Mouse (Mus musculus): ENCODE results near the gene Tssk2. TPM values are rescaled to one million over a fixed set of nuclear protein-coding genes. Genes with fewer than 3 reads are reported as not detected.

Tssk2 gene
- total RNA-seq, 2 experiments from 2014 or later, result not detected

DNA sequence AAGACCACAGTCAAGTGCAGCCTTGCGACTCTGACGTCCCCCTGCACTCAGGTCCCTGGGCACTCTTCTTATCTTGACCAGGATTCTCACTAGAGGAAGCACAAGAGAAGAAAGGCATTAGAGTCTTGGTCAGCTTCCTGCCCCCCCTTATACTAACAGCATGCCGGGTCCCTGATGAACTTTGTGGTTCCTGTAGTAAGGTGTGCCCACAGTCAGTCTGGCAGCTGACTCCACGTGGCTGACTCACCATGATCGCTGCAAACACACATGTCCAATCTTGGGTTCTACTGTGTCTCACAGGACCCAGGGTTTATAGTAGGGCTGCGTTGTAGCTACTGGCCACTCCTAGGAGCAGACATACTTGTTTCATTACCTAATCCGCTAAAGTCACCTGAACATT is 39.8 kb downstream of the Tssk2 start:
- no peak for DNase-seq (ENCODE audit: low spot score in 2 of 2)
- H3K27ac ChIP-seq, result no peak overlapping the region
- no peak for TF ChIP-seq CTCF (conservative IDR thresholded peaks at IDR 0.05)
- H3K4me3 ChIP-seq, result no peak overlapping the region

DNA sequence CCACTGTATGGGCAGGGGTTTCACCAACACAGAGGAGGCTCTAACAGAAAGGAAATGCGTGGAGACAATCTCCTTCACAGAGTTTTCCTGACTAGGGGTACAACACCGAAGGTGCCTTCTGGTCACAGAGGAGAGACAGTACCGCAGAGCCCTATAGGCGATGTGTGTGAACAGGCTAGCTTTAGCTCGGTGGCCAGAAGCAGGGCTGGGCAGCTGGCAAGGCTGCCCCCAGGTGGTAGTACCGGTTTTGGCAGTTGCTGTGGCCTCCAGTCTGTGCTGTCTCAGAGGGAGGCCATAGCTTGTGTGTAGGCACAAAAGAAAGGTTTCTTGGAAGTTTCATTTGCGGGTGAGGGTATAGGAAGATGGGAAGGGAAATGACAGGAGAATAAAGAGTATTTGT is 40.4 kb downstream of the Tssk2 start:
- peak; percentile 86 for TF ChIP-seq CTCF (conservative IDR thresholded peaks at IDR 0.05)
- no peak overlapping the region for H3K27ac ChIP-seq
- DNase-seq (ENCODE audit: low spot score in 2 of 2), result peak in 1 of 2 experiments; percentile 52
- H3K4me3 ChIP-seq, result no peak overlapping the region

DNA sequence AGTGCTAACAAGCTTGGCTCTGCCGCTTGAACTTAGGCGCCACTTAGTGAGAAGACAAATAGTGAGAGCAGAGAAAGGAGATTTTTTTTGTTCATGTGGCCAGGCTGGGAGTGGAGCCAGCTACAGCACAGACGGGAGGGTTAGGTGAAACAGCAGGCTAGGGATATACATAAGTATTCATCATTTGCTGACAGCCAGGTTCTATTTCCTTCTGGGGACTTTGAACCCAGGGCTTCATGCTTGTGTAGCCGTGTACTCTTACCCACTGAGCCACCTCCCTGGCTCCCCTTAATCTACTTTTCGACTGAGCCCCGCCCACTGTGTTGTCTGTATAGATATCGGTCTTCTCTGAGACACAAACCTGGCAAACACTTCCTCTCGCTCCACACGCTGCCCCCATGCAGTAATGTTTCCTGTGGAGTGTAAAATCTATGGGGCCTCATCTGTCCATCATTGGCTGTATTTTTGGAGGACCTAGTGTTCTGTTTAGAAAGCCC is 40.9 kb downstream of the Tssk2 start:
- no peak for TF ChIP-seq CTCF (conservative IDR thresholded peaks at IDR 0.05)
- no peak for DNase-seq (ENCODE audit: low spot score in 2 of 2)
- Histone ChIP-seq H3K4me3 (no peak overlapping the region), H3K27ac (no peak overlapping the region)

DNA sequence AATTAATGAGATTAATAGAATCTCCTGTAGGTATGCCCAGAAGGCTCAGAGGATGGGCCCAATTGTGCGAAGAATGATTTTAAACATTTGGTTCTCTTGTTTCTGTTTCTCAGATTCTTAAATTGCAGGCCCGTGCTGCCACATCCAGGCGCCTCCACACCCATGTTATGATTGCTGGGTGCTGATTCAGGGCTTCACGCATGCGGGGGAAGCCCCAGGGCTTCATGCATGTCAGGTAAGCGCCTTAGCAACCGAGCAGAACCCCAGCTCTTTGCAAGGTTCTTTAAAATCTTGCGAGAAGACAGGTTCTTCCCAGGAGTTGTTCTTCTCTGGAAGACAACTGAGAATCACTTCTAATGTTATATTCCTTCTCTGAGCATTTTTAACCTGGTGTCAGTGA is 45.0 kb downstream of the Tssk2 start:
- Histone ChIP-seq H3K27ac (no peak overlapping the region), H3K4me3 (no peak overlapping the region)
- no peak for DNase-seq (ENCODE audit: low spot score in 2 of 2)
- no peak for TF ChIP-seq CTCF (conservative IDR thresholded peaks at IDR 0.05)

DNA sequence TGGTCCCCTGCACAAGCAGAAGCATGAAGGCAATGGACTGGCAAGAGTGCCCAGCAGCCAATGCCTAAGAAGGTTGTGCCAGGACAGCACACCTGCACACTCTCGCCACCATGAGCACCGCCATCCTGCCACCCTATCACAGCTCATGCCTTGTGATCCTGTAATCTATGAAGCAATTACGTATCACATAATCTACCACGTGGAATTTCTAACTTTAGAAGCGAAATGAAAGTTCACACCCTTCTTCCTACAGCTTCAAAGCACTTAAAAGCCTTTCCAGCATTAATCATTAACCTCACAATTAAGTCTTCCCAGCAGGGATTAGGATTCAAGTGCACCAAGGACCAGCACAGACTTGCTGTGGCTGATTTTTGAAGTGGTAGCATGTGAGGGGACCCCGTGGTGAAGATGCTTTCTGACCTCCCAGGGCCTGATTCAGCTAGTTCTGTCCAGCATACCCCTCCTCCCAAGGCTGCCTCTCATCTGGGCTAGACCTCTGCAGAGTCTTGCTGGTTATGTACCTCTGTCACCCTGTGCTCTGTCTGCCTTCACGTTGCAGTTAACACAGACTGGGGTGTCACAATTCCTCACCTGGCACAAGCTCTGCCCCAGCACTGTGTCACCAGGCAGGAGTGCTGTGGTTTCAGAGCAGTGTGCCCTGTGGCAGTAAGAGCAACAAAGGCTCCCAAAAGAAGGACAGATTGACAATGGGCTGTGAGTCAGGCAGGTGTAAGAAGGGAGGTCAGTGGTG is 46.8 kb downstream of the Tssk2 start:
- Histone ChIP-seq H3K27ac (no peak overlapping the region), H3K4me3 (no peak overlapping the region)
- TF ChIP-seq CTCF (conservative IDR thresholded peaks at IDR 0.05), result no peak
- no peak for DNase-seq (ENCODE audit: low spot score in 2 of 2)

DNA sequence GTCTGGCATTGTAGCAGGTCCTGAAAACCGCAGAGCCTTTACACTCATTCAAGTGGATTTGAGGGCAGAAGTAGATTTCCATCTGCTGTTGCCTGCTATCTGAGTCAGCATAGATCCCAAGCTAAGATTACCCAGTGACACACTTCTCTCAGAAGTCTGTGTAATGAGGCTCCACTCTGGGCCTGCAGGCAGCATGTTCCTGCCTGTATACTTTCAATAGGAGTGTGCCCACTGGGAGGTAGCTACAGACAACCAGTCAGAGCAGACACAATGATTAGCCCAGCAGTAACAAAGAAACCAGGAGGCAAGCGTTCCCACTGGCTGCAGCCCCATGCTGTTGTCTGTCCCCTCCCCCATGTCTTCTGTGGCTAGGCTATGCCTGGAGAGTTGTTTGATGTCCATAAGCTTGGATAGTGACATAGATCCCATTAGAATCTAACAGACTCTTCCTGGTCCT is 51.0 kb downstream of the Tssk2 start:
- no peak overlapping the region for H3K27ac ChIP-seq
- no peak for DNase-seq (ENCODE audit: low spot score in 2 of 2)
- no peak overlapping the region for H3K4me3 ChIP-seq
- no peak for TF ChIP-seq CTCF (conservative IDR thresholded peaks at IDR 0.05)

Other genes with a start within 250 kb of the Tssk2 start
- 10 to 100 TPM; 76.7 to 81.8 TPM for gene Med15, start 165.7 kb upstream of the Tssk2 start, total RNA-seq (2021)
- 100 to 1,000 TPM; 101 TPM for gene Klhl22, start 139.0 kb upstream of the Tssk2 start, total RNA-seq (2021)
- 1 to 10 TPM; 2.5 to 2.7 TPM for gene Scarf2, start 101.4 kb upstream of the Tssk2 start, total RNA-seq (2021)
- gene B830017H08Rik, start 65.5 kb upstream of the Tssk2 start, total RNA-seq (2021), result 1 to 10 TPM; 3.2 to 4.5 TPM
- gene Car15, start 60.3 kb upstream of the Tssk2 start, total RNA-seq (2021), result 10 to 100 TPM; 13.1 to 16.8 TPM
- 1 to 10 TPM; 2.2 to 2.6 TPM for gene Gm20518, start 7.0 kb upstream of the Tssk2 start, total RNA-seq (2021)
- not detected for gene Tssk1, start 4.4 kb upstream of the Tssk2 start, total RNA-seq (2021)
- 100 to 1,000 TPM; 104 to 112 TPM for gene Dgcr2, start 75 bp upstream of the Tssk2 start, total RNA-seq (2021)
- 10 to 100 TPM; 33.1 to 33.3 TPM for gene Ess2, start 12.7 kb downstream of the Tssk2 start, total RNA-seq (2021)
- gene Gsc2, start 16.4 kb downstream of the Tssk2 start, total RNA-seq (2021), result not detected
- 10 to 100 TPM; 42.2 to 45.6 TPM for gene Slc25a1, start 29.6 kb downstream of the Tssk2 start, total RNA-seq (2021)
- gene Vpreb2, start 81.8 kb downstream of the Tssk2 start, total RNA-seq (2021), result not detected
- 10 to 100 TPM; 70.3 to 73.8 TPM for gene Dgcr6, start 154.2 kb downstream of the Tssk2 start, total RNA-seq (2021)
- 10 to 100 TPM; 45.1 to 48.2 TPM for gene Prodh, start 191.6 kb downstream of the Tssk2 start, total RNA-seq (2021)
- gene Rtn4r, start 229.0 kb downstream of the Tssk2 start, total RNA-seq (2021), result 100 to 1,000 TPM; 106 to 111 TPM

Data from layer of hippocampus, adult 2 months (tissue).